Mouse (Mus musculus): Measurements from ENCODE around the gene Mpst.

Mpst gene

DNA sequence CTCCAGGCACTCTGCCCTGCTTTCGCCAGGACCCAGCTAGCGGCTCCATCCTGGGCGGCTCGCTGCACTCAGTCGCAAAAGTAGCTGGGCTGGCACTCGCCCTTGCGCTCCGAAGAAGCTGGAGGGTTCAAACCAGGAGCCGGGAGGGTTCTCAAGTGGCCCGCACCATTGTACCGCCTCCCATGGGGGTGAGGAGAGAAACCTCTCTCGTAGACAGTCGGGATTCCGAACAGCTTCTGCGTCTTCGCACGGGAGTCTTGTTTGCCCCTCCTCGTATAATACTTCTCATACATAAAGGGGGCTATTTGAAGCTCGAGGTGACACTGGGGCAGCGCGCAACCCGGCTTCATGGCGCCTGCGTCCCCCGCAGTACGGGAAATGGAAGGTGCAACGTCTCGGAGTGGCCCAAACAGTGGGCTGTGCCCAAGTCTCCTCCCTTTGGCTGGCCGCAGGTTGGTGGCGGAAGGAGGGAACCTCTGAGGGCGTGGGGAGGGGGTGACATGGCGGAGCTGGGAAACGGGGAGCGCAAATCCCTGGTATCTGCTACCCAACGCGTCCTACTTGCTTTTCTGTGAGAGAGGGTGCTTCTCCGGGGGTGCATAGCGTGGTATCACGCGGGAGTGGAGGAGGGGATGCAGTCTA is at the start of gene Mpst:
Gene Mpst (plus strand): TSS at position 124 of the 642 bp plus-strand sequence.
- DNase-seq (ENCODE audit: low spot score) = peak; percentile 91

DNA sequence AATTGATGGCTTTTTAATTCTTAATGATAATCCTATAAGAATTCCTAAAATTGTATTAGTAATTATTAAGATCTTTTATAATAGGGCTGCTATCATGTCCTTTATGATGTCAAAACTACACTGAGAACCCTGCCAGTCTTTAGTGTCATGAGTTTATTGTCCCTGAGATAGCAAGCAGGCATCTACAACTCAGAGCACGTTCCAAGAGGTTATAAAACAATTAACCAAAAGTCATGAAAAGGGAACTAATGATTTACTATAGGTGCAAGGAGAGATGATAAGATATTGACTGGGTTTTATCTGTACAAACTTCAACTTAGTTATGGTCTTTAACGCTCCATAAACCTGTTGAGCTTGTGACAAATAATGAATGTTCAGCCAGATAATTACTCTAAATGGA is 40.3 kb upstream of the Mpst start:
- no peak for DNase-seq (ENCODE audit: low spot score)

DNA sequence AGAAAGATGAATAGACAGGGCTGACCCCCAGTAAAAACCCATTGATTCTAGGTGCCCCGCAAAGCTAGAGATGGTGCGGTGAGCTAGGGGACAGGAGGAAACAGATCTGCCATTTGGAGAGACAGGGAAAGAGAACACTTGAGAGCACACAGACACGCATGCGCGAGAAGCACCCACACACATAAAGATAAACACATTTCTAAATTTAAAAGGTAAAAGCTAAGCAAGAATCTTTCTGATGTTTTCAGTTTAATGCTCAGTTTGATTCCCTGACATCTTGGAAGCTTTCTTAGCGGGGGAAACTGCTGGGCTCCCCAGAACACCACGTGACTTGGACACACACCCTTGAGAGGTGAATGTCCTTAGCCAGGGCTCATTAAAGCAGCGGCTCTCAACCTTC is 39.3 kb upstream of the Mpst start:
- DNase-seq (ENCODE audit: low spot score) = no peak

DNA sequence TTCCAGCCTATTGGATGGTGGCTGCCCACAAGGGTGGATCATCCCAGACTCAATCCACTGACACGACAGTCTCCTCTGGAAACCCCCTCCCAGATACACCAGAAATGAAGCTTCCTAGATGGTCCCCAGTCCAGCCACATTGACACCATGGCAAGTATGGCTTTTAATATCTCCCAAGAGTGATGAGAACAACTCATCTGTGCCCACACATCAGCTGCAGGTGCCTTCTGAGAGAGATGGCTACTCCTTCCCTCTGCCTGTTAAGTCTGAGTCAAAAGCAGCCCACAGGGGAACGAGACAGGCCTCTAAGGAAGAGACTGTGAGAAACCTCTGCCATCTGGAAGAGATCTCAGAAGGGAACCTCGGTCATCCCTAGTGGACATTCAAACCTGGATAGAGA is 38.4 kb upstream of the Mpst start:
- no peak for DNase-seq (ENCODE audit: low spot score)

DNA sequence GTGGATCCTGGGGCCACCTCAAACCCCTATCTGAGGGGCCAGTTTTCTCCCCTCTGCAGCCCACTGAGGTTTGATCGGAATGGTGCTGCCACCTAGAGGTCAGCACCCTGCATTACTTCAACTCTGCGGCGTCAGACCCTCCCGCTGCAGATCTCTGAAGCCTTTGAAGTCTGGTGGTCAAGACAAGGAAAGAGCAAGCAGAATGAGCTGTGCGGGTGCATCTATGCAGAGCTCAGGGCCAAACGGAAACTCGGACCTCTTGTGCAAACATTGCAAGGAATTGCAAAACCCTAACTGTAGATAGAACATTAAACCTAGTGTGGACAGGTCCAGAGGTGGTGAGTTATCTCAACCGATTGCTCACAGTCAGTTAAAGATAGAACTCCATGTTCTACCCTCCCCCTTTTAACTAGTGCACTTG is 37.3 kb upstream of the Mpst start:
- DNase-seq (ENCODE audit: low spot score) = peak; percentile 36

GRCm38 (mm10) chr15:78369641-78370040 is 36.6 kb upstream of the Mpst start:
- DNase-seq (ENCODE audit: low spot score) = no peak

DNA sequence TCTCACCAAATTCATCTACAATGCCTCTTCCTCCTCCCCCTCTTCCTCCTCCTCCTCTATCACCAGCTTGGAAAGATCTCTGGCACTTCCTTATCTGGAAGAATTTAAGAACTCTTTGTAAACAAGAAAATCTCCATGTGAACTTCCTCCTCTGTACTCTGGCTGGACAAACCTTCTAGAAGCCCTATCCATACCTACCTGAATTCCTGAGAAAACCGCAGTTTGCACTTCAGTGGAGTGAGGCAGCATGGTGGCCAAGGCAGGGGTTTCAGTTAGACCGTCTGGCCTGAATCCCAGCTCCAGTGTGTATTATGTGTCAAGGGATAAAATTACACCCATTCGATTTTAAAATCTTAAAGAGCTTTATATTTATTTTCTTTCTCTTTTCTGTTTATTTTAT is 33.4 kb upstream of the Mpst start:
- peak; percentile 26 for DNase-seq (ENCODE audit: low spot score)

- DNase-seq (ENCODE audit: low spot score) = peak; percentile 41
Observed at GRCm38 (mm10) chr15:78374204-78374603, 32.0 kb upstream of the Mpst start.

DNA sequence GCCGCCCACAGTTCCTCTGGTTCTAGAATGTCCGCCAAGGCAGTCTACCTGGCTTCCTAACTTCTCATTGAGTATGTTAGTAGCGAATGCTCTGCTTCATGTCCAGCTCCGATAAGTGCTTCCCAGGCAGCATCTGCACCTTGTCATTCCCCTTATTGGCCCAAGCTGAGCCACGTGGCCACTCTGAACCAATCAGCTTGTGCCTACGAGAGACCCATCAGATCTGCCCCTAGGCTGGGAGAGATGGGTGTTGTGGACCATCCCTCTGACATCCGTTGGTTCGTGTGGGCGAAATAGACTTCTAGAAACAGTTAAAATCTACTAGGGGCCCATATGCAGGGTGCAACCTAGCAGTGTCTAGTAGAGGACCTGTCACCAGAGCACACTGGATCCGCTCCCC is 28.4 kb upstream of the Mpst start:
- no peak for DNase-seq (ENCODE audit: low spot score)

GRCm38 (mm10) chr15:78378556-78378955 is 27.7 kb upstream of the Mpst start:
- DNase-seq (ENCODE audit: low spot score) = no peak

DNA sequence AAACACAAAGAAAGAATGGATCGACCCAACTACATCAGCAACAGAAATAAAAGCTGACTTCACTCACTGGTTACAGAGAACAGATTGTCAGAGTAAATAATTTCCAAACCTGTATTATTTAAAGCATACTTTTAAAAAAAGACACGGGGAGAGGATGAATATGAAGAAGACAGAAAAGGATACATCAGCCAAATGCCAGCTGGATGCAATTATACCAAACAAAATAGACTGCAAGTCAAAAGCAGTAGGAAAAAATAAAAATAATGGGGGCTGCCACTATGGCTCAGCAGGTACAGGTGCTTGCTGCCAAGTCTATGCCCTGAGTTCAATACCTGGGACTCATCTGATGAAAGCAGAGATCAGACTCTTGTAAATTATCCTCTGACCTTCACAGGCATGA is 26.0 kb upstream of the Mpst start:
- no peak for DNase-seq (ENCODE audit: low spot score)

DNA sequence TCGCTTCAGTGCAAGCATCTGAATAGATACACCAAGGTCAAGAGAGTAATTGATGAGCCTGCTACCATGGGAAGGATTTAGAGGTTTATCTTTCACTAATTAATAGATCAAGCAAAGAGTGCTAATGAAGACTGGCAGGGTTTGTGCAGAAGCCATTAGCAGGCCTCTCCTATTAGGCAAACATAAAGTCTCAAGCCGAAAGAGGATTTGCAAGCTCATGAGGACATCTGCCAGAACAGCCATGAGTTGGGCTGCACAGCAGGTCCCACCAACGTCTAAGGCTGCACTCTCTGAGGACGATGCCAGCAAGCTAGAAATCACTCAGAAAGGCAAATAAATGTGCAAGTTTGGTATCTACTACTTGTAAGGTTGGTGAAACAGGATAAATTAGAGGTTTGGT is 25.5 kb upstream of the Mpst start:
- no peak for DNase-seq (ENCODE audit: low spot score)

DNA sequence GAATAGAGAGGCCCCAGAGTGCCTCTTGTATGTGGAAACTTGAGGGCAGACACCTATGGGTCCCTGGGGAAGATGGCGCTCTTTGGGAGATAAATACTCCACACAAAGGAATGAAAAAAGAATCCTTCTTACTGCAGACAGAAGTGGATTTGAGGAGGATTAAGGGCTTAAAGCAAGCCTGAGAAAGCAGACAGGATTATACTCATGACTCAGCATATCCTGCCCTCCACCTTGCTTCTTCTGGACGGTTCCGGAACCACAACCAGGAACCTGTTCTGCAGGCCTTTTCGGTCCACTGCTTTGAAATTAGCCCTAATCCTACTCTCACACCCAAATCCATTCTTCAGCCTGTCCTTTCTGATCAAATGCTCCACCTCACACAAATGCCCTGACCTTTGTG is 24.1 kb upstream of the Mpst start:
- DNase-seq (ENCODE audit: low spot score) = peak; percentile 17

DNA sequence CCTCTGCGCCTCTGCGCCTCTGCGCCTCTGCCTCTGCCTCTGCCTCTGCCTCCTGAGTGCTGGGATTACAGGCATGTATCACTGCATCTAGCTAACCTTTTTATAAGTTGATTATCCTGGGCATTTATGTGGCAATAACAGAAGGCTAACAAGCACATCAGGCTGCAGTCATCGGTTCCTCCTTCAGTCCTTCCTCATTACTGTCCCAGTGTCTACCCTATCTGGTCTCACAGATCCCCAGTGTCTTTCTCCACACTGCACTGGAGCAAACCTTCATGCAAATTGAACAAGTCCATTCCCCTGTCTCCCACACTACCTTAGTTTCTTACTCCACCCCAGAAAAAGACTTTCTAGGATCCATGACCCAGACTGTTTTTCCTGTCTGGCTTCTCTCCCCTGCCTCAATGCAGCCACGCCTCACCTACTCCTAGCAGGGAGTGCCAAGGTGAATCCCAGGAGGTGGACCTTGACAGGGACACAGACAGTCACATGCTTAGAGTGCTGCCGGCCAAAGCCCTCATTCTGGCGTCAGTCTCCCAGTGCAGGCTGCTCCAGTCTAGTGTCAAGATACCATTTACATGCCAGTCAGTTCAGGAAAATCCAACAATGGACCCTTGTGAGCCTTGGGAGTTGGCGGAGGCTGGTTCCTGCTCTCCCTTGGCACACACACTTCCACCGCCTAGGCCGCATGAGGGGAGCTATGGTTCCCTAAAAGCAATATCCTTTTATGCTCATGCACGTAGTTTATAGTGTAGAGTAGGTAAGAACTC is 22.6 kb upstream of the Mpst start:
- DNase-seq (ENCODE audit: low spot score) = no peak

- no peak for DNase-seq (ENCODE audit: low spot score)
Observed at GRCm38 (mm10) chr15:78384220-78385116, 21.7 kb upstream of the Mpst start.

DNA sequence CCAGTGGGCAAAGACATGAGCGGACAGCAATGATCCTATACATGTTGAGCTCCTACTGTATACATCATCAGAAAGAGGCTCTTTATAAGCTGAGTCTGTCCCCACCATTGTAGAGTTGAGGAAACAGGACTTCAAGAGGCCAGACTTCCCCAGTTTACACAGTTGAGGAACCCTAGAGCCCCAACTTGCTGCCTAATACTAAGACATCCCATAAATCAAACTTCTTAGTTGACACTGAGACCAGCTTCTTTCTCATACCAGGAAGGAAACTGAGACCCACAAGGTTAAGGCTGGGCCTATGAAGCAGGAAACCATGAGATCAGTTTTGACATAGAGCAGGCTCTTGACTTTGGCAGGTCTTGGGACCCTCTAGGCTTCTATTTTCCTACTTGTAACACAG is 20.7 kb upstream of the Mpst start:
- no peak for DNase-seq (ENCODE audit: low spot score)

DNA sequence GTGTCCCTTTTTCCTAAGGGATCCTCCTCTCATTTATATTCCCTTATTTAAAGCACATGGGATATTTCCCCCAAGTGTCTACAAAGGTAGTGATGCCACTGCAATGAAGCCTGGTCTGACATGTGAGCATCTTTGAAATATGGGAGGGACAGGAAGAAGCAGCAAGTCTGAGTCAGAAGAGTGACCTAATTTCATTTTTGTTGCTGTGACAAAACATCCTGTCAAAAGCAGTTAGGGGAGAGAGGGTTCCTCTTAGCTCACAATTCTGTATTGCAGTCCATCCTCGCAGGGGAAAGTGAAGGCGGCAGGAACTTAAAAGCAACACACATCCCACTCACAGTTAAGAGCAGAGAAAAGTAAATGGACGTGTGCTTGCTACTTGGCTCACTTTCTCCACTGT is 15.4 kb upstream of the Mpst start:
- no peak for DNase-seq (ENCODE audit: low spot score)

DNA sequence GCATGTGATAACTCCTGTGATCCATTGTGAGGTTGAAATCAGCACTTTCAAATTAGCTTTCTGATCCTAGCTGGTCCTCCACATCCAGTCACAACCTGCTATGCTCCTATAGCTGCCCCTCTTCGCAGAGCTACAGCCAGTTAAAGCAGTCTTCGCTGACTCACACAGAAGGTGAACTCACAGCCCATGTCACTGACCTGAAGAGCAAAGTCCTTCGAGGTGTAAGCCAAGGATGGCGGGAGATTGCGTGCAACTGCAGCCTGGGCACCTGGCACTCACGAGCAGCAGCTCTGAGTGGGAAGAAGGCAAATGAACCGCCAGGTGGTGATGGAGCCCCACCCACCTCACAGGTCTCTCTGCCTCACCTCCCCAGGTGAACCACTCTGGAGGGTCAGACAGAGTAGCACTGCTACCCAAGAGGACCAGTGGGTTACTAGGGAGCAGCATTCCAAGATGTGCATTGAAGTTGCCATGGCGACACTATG is 10.7 kb upstream of the Mpst start, which contains the start of gene Tex33:
Gene Tex33 (minus strand): TSS at position 435 of the 485 bp plus-strand sequence.
- DNase-seq (ENCODE audit: low spot score) = no peak

- DNase-seq (ENCODE audit: low spot score) = no peak
Observed at GRCm38 (mm10) chr15:78401345-78401744, 4.9 kb upstream of the Mpst start.

GRCm38 (mm10) chr15:78401921-78402320 is 4.3 kb upstream of the Mpst start:
- DNase-seq (ENCODE audit: low spot score) = peak; percentile 66

- peak; percentile 37 for DNase-seq (ENCODE audit: low spot score)
Observed at GRCm38 (mm10) chr15:78402423-78402822, 3.8 kb upstream of the Mpst start.

DNA sequence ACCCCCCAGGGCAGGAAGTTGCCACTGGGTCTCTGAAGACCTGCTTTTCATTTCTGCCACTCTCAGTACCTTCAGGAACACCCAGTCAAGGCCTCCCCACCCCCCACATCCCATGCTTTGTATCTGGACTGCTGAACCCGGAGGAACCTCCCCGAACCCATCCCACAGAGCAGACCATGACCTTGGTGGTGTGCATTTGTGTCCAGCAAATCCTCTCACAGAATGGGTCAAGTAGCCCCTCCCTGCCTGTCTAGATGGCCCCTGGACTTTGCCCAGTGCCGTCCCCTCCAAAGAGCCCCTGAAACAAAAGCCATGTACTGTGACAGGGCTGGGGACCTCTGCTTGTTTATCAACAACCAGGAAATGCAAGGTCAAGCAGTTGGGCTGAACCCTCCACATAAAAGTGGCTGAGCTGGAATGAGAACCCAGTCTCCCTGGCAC is 2.9 kb upstream of the Mpst start:
- DNase-seq (ENCODE audit: low spot score) = no peak

All from urinary bladder, postnatal 14 days (tissue).